Mouse (Mus musculus) cerebellum, adult (tissue): ENCODE results near the gene Bbs9.
A peak's percentile ranks its signal among the peaks of the same experiment; 100 is the strongest.

Experiments used
- ATAC-seq: cut with Nextera tagmentation; 2 replicates; pipeline ENCODE4 v1.9.2; 2017; ENCODE audit warnings: mild to moderate bottlenecking, moderate library complexity, mixed read lengths; ENCODE audit not compliant: insufficient number of reproducible peaks, low FRiP score, low TSS enrichment

Bbs9 gene

DNA sequence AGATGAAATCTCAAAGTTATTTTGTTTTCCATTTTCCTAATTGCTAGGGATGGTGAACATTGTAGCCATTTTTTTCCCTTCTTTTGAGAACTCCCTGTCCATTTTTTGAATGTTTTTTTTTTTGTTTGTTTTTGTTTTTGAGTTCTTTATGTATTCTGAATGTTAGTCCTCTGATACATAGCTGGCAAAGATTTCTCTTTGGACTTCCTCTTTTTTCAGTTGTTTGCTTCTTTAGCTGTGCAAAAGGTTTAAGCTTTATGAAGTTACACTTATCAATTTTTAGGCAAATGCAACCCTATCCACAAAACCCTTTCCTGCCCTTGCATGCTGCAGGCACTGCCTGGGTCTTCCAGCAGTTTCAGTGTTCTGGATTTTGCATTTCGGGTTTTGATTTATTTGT lies 143.7 kb downstream of the Bbs9 start:
- ATAC-seq, result no peak

GRCm38 (mm10) chr9:22624966-22625365 lies 149.5 kb downstream of the Bbs9 start:
- ATAC-seq, result peak; percentile 61; the same call in 1 of the 2 replicates

- no peak for ATAC-seq
These were observed 150.5 kb downstream of the Bbs9 start for GRCm38 (mm10) chr9:22626014-22626413.

- no peak for ATAC-seq
These were observed 152.4 kb downstream of the Bbs9 start for GRCm38 (mm10) chr9:22627912-22628311.

- no peak for ATAC-seq
These were observed 157.4 kb downstream of the Bbs9 start for GRCm38 (mm10) chr9:22632800-22633485.

GRCm38 (mm10) chr9:22638502-22638901 lies 163.0 kb downstream of the Bbs9 start:
- no peak for ATAC-seq

DNA sequence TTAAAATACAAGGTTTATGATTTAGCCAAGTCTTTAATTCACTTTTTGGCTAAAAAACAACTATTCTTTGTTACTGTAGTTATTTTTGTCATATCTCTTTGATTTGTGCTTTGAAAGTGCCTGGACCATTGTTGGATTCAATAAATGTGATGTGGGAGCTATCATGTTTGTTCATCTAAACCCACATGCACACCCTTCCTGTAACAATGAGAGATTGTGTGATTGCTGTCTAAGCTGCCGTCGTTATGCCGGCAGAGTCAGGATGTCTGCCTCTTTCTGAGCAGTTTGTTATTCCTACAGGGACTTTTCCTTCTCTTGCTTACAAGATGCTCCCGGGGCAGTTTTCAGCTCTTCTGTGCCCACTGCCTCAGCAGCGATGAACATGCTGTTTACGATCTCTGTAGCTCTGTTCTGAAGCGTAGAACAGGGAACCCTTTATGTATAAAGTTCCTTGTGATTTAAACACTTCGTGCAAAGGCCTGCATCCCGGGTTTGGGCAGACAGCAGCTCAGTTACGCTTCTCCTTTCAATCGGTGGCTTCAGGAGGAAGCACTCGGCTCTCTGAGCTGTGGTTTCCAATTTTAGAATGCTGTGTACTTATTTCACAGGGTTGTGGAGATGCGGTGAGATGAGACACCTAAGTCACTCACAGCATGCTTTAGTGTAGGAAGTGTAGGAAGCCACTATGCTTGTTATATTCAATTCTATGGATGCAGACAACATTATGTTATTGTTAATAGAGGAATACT lies 165.3 kb downstream of the Bbs9 start:
- ATAC-seq, result no peak

GRCm38 (mm10) chr9:22645844-22646390 lies 170.4 kb downstream of the Bbs9 start:
- no peak for ATAC-seq

DNA sequence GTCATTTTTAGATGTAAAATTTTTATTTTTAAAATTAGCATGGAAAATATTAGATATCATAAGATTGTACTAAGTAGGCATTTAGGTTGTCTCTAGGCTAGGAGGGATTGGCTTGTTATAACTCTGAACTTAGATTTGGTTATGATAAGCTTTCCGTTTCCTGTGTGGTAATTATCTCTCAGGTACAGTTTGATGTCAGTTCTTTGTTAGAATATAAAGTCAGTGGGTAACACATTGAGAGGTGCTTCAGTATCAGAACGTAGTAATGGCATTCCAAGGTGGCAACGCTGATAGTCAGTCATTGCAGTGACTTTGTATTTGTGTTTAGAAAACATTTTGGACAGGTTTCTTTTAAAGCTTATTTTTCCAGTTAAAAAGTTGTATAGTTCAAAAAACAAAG lies 170.9 kb downstream of the Bbs9 start:
- no peak for ATAC-seq

- ATAC-seq, result no peak
These were observed 172.6 kb downstream of the Bbs9 start for GRCm38 (mm10) chr9:22648163-22648562.

DNA sequence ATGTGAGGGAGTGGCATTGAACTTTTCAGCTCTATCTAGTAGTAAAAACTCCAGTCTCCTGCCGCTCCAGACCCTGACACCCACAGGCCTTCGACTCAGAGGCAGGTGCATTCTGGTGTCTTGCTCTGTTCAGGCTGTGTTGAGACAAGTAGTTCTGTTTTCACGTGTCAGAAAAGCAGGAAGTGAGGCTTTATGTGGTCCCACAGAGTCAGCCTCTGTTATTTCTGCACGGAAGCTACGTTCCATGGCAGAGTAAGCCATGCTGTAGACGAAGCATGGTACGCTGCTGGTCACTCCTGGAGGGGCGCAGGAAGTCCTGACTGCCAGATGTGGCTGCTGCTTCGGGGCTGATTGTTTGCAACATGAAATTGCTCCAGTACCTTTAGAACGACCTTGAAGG lies 174.1 kb downstream of the Bbs9 start:
- ATAC-seq, result no peak

GRCm38 (mm10) chr9:22650781-22651180 lies 175.3 kb downstream of the Bbs9 start:
- no peak for ATAC-seq

- ATAC-seq, result no peak
These were observed 176.1 kb downstream of the Bbs9 start for GRCm38 (mm10) chr9:22651619-22652018.

DNA sequence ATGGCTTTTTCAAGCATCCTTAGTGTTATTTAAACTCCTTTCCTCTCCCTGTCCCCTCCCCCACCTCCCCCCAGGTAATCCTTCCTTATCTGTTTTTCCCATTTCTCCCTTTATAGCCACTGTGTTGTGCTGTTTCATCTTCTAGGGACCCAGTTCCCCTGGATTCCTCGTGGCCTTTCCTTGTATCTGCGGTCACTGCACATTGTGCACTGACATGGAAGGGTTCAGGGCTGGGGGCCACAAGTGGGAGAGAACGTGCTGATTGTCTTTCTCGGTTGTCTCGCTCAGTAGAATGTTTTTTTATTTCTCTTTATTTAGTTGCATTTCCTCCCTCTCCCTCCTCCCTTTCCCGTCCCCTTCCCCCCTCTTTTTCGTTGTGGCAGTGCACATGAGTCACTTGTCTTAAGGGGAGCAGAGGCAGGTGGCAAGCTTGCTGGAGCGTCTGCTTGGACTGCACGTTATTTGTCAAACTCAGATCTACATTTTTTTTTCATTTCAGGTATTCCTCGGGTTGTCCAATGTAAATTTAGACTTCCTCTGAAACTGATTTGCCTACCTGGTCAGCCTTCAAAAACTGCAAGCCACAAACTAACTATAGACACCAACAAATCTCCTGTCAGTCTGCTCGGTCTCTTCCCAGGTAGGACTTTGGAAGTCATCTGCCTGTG lies 179.3 kb downstream of the Bbs9 start:
- no peak for ATAC-seq

GRCm38 (mm10) chr9:22657216-22657615 lies 181.7 kb downstream of the Bbs9 start:
- no peak for ATAC-seq

GRCm38 (mm10) chr9:22665155-22665554 lies 189.6 kb downstream of the Bbs9 start:
- no peak for ATAC-seq

DNA sequence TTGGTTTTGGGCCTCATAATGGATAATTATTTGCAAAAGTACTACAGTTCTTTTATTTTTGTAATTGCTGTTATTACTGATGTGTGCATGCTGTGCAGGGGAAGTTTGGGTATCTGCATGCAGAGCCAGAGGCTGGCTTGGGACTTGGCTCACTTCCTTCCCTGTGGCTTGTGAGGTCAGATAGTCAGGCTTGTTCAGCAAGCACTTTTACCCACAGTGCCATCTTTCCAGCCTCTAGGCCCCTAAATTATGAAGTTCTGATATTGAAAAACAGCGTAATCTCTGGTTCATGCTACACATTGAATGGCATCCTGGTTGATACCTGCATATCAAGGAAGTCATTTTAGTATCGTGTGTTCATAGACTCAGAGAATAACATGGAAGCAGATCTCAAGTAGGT lies 197.4 kb downstream of the Bbs9 start:
- ATAC-seq, result no peak

DNA sequence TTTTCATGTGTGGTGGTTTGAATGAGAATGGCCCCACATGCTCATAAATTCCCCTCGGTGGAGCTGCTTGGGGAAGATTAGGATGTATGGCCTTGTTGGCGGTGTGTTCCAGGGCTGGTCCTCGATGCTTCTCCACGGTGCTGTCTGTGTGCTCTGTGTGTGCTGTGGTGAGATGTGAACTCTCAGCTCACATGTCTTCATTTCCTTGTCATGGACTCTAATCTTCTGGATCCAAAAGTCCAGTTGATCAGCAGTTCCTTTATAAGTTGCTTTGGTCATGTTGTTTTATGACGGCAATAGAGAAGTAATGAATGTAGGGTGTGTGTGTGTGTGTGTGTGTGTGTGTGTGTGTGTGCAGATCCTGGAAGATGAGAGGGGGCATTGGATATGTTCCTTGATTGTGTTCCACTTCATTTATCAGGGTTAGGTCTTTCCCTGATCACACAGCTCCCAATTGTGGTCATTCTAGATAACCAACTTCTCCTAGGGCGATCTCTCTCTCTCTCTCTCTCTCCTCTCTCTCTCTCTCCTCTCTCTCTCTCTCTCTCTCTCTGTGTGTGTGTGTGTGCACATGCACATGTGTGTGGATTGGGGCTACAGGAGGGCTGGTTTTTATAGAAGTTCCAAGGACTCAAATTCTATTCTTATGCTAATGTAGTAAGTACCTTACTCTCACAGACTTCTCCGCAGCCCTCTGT lies 201.8 kb downstream of the Bbs9 start:
- no peak for ATAC-seq

GRCm38 (mm10) chr9:22677997-22678396 lies 202.5 kb downstream of the Bbs9 start:
- no peak for ATAC-seq

DNA sequence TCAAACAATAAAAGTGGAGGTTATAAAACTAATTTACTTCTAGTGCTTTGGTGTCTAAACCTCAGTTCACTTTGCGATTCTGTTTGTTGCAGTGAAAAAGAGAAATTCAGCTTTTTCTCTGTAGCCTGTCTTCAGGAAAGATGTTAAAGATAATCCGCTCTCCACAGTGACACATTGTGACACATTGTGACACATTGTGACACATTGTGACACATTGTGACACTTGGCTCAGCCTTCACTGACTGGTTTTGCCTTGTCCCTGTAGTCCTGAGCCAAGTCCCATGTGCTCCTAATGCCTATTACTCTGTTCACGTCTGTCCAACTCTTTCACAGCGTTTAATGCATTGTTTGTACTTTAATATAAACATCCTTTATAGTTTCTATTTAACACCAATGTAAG lies 203.0 kb downstream of the Bbs9 start:
- ATAC-seq, result no peak

GRCm38 (mm10) chr9:22679485-22679884 lies 204.0 kb downstream of the Bbs9 start:
- ATAC-seq, result no peak
